Mouse (Mus musculus): ENCODE data around the gene Pramef17. TPM values are rescaled to one million over a fixed set of nuclear protein-coding genes. Genes with fewer than 3 reads are reported as not detected.

Gene Pramef17
- polyA plus RNA-seq (2012; rRNA removed): not detected in 2 replicates

DNA sequence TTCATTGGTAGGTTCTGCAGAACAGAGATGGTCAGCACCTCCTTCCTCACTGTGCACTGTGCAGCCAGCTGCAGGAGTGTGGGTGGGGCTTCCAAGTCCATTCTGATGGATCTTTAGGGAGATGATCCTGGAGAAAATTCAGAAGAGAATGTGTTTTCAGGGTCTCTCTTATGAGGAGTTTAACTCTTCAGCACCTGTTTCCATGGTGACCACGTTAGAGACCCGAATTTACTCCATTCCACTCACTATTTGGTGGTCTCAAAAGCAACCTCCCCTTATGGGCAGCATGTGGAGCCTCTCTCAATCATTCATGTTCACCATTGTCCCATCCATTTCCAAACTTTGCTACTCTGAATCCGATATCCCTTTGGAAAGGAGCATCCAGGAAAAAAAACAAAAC lies at the start of gene Pramef17:
TSS of gene Pramef17 (minus strand) at position 101 of the 400 bp plus-strand sequence.

DNA sequence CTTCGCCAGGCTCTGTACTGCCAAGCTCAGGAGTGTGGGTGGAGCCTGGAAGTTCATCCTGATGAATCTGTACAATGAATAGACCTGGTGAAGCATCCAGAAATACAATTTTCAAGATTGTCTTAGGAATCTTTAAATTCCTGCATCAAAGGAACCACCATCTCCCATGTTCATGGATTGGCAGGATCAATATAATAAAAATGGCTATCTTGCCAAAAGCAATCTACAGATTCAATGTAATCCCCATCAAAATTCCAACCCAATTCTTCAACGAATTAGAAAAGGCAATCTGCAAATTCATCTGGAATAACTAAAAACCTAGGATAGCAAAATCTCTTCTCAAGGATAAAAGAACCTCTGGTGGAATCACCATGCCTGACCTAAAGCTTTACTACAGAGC lies 27.3 kb downstream of the Pramef17 start, which contains the start of gene Gm13101:
TSS of gene Gm13101 (minus strand) at position 101 of the 400 bp plus-strand sequence.

DNA sequence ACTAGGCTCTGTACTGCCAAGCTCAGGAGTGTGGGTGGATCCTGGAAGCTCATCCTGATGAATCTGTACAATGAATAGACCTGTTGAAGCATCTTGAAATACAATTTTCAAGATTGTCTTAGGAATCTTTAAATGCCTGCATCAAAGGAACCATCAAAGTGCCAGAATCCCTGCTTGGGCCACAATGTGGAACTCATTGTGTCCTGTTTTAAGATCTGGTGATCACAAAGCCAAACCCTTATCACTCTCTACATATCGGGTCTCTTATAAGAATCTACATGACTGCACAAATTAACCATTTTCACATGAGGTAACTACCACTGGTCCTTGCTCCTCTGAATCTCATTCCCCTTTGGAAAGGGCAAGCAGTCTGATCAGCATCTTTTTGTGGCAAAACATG lies 43.3 kb downstream of the Pramef17 start, which contains the start of gene Pramef25:
TSS of gene Pramef25 (minus strand) at position 101 of the 400 bp plus-strand sequence.

Other genes starting within 250 kb of the Pramef17 start
- gene Gm13023, start 205.0 kb downstream of the Pramef17 start, polyA plus RNA-seq (2012; rRNA removed): not detected in 2 replicates
- not detected in 2 replicates for gene Gm13084, start 178.3 kb downstream of the Pramef17 start, polyA plus RNA-seq (2012; rRNA removed)
- not detected in 2 replicates for gene Gm13103, start 147.9 kb downstream of the Pramef17 start, polyA plus RNA-seq (2012; rRNA removed)
- not detected in 2 replicates for gene Pramef6, start 94.0 kb downstream of the Pramef17 start, polyA plus RNA-seq (2012; rRNA removed)
- gene Pramef25, start 43.4 kb downstream of the Pramef17 start, polyA plus RNA-seq (2012; rRNA removed): not detected in 2 replicates
- not detected in 2 replicates for gene Gm13101, start 27.4 kb downstream of the Pramef17 start, polyA plus RNA-seq (2012; rRNA removed)
- gene Pramel4, start 64.8 kb upstream of the Pramef17 start, polyA plus RNA-seq (2012; rRNA removed): not detected in 2 replicates
- gene Gm13102, start 112.1 kb upstream of the Pramef17 start, polyA plus RNA-seq (2012; rRNA removed): not detected in 2 replicates
- gene Oog3, start 168.3 kb upstream of the Pramef17 start, polyA plus RNA-seq (2012; rRNA removed): not detected in 2 replicates
- gene Oog2, start 196.3 kb upstream of the Pramef17 start, polyA plus RNA-seq (2012; rRNA removed): not detected in 2 replicates
- gene C87977, start 218.9 kb upstream of the Pramef17 start, polyA plus RNA-seq (2012; rRNA removed): not detected in 2 replicates

Data from liver, embryonic 14 days (tissue).